Mouse (Mus musculus) lung, postnatal 0 days (tissue): Measurements from ENCODE around the gene Prkcz. TPM values are rescaled to one million over a fixed set of nuclear protein-coding genes. Genes with fewer than 3 reads are reported as not detected.
A peak's percentile ranks its signal among the peaks of the same experiment; 100 is the strongest.

Source experiments
- ATAC-seq: fragments of 200-750 bp; cut with Nextera tagmentation; 2 replicates; pipeline ENCODE4 v1.8.0; 2017; ENCODE audit warnings: moderate library complexity
- DNase-seq: peaks from one replicate; pipeline ENCODE4 v3.0.0-alpha.2; 2016; ENCODE audit warnings: low spot score
- H3K27ac ChIP-seq: fragments of 300-500 bp; sonication (generic); 2 replicates; pipeline ENCODE4 v1.5.1; 2014; ENCODE audit warnings: antibody characterized with exemption, mild to moderate bottlenecking, low read length, mixed read lengths
- H3K27me3 ChIP-seq: fragments of 300-500 bp; sonication (generic); replicated peaks from 2 replicates; pipeline ENCODE4 v1.6.1; 2014; ENCODE audit warnings: low read length, mixed read lengths; ENCODE audit not compliant: insufficient read depth
- H3K36me3 ChIP-seq: fragments of 300-500 bp; sonication (generic); 2 replicates; pipeline ENCODE4 v1.6.1; 2014; ENCODE audit warnings: low read length, mixed read lengths; ENCODE audit not compliant: insufficient read depth
- H3K4me1 ChIP-seq: fragments of 300-500 bp; sonication (generic); 2 replicates; pipeline ENCODE4 v1.6.1; 2014; ENCODE audit warnings: antibody characterized with exemption, low read depth, low read length, mixed read lengths; ENCODE audit not compliant: insufficient read depth
- H3K4me2 ChIP-seq: fragments of 300-500 bp; sonication (generic); replicated peaks from 2 replicates; pipeline ENCODE4 v1.6.1; 2014; ENCODE audit warnings: low read depth, mild to moderate bottlenecking, low read length, moderate library complexity, mixed read lengths
- H3K4me3 ChIP-seq: fragments of 300-500 bp; sonication (generic); 2 replicates; pipeline ENCODE4 v1.5.1; 2014; ENCODE audit warnings: low read depth, low read length
- H3K9ac ChIP-seq: fragments of 300-500 bp; sonication (generic); replicated peaks from 2 replicates; pipeline ENCODE4 v1.6.1; 2014; ENCODE audit warnings: low read depth, mild to moderate bottlenecking
- H3K9me3 ChIP-seq: fragments of 300-500 bp; sonication (generic); 2 replicates; pipeline ENCODE4 v1.6.1; 2016; ENCODE audit warnings: low read length, mixed read lengths
- CTCF ChIP-seq: IDR thresholded peaks from 2 replicates; pipeline ENCODE4 v1.5.1; 2016; ENCODE audit warnings: antibody characterized with exemption, mild to moderate bottlenecking
- EP300 ChIP-seq: IDR thresholded peaks from 2 replicates; pipeline ENCODE4 v1.6.1; 2016; ENCODE audit warnings: antibody characterized with exemption, mild to moderate bottlenecking, control low read depth
- WGBS: fragments of 180-500 bp; shearing (Covaris S2); extraction: QIAGEN DNeasy Blood & Tissue Kit; methylation state at CpG from one replicate; pipeline ENCODE4 v1.1.7; 2014; 5-methylcytosine and 5-hydroxymethylcytosine counted together
- polyA plus RNA-seq: library from polyadenylated mRNA; unstranded; fragments of >200 nt; fragmentation: Nextera tagmentation; extraction: Ambion mirVana; gene quantifications from 2 replicates; pipeline ENCODE4 v1.2.1, GENCODE M21; 2015

Prkcz gene
- polyA plus RNA-seq, 1 experiment from 2014 or later: 23.4 TPM

GRCm38 (mm10) chr4:155300421-155301097 lies 60.6 kb downstream of the Prkcz start:
- Histone ChIP-seq H3K36me3 (no peaks in the 10 kb centered on the region), H3K9ac (no peak overlapping the region), H3K4me3 (no peak overlapping the region), H3K4me2 (no peak overlapping the region), H3K27ac (no peak overlapping the region), H3K4me1 (no peaks in the 10 kb centered on the region), H3K9me3 (no peaks in the 10 kb centered on the region), H3K27me3 (no peaks in the 10 kb centered on the region)
- ATAC-seq (no peak), DNase-seq (no peak)
- 60% methylated on average over 21 of the region's 21 CpGs for WGBS
- TF ChIP-seq CTCF (no peak), EP300 (no peak)

DNA sequence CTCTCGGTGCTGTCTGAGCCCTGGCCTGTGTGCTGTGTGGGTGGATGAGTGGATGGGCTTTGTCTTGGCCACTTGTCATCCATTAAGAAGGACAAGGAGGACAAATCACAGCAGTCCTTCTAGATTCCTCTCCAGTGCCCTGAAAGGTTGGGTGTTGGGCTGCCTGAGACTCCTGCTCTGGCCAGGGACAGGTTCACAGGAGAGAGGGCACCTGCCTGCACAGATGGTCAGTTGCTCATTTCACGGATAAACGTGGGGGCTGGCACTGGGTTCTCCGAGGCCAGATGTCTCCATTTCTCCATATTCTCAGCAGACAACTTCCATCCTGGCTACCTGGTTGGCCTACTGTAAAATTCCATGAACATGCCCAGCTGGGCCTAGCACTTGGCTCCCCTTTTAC lies 62.3 kb downstream of the Prkcz start:
- no peak for DNase-seq
- H3K27ac ChIP-seq: no peak overlapping the region
- H3K4me3 ChIP-seq: no peak overlapping the region
- WGBS: 91% methylated on average over 4 of the region's 4 CpGs
- no peaks in the 10 kb centered on the region for H3K4me1 ChIP-seq
- H3K9me3 ChIP-seq: no peaks in the 10 kb centered on the region
- H3K4me2 ChIP-seq: no peak overlapping the region
- no peak overlapping the region for H3K9ac ChIP-seq
- no peaks in the 10 kb centered on the region for H3K36me3 ChIP-seq
- TF ChIP-seq CTCF (no peak), EP300 (no peak)
- H3K27me3 ChIP-seq: no peaks in the 10 kb centered on the region
- no peak for ATAC-seq

- Histone ChIP-seq H3K9me3 (no peaks in the 10 kb centered on the region), H3K4me3 (no peak overlapping the region), H3K4me2 (no peak overlapping the region), H3K4me1 (no peaks in the 10 kb centered on the region), H3K36me3 (no peaks in the 10 kb centered on the region), H3K9ac (no peak overlapping the region), H3K27me3 (no peaks in the 10 kb centered on the region), H3K27ac (no peak overlapping the region)
- DNase-seq: no peak
- 49% methylated on average over 2 of the region's 2 CpGs for WGBS
- TF ChIP-seq EP300: no peak
- TF ChIP-seq CTCF: peak; percentile 60
- no peak for ATAC-seq
These were observed 64.1 kb downstream of the Prkcz start for GRCm38 (mm10) chr4:155297057-155297456.

DNA sequence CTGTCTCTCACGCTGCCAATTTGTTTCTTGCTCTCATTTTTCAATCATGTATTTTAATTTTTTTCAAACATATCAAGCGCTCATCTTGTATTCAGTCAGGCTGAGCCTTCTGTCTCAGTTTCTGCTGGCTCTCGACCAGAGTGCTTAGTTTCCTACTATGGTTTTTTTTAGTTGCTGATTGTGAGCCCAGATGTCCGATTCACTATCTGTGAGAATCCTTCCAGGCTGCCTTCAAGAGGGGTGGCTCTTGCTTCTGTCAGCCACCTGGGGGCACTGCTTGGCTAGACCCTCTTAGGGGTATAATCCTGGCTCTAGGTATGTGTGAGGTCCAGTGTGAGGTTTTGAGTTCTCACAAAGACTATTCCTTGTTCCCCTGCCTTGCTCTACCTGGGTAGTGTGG lies 65.2 kb downstream of the Prkcz start:
- DNase-seq: no peak
- Histone ChIP-seq H3K27me3 (no peaks in the 10 kb centered on the region), H3K27ac (no peak overlapping the region), H3K9ac (no peak overlapping the region), H3K36me3 (no peaks in the 10 kb centered on the region), H3K4me1 (no peaks in the 10 kb centered on the region), H3K9me3 (no peaks in the 10 kb centered on the region), H3K4me3 (no peak overlapping the region), H3K4me2 (no peak overlapping the region)
- WGBS: 50% methylated on average over 4 of the region's 4 CpGs
- no peak for TF ChIP-seq EP300
- peak; percentile 30 for TF ChIP-seq CTCF
- no peak for ATAC-seq

DNA sequence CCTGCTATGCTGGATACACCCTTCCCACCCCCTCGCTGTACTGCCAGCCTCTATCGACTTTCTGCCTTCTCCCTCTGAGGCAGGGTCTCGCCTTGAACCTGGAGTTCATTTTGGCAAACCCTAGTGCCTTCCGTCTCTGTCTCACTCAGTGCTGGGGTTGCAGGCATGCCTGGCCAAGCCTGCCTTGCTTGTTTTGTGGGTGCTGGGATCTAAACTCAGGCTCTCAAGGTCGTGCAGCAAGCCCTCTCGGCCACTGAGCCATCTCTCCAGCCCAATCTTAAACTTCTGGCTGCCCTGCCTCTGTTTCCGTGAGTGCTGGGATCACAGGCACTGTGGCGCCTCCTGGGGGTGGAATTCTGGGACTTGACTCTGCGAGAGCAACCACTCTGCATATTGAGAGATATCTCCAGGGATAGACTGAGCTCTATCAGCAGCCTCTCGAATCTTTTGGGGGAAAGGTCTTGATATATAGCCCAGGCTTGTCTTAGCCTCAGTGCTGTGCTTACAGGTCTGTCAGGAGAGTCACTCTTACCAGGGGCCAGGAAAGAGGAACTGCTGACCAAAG lies 66.1 kb downstream of the Prkcz start:
- 75% methylated on average over 10 of the region's 10 CpGs for WGBS
- H3K27ac ChIP-seq: no peak overlapping the region
- H3K4me3 ChIP-seq: no peak overlapping the region

GRCm38 (mm10) chr4:155294381-155294780 lies 66.8 kb downstream of the Prkcz start:
- Histone ChIP-seq H3K27ac (no peak overlapping the region), H3K9ac (no peak overlapping the region), H3K4me2 (no peak overlapping the region), H3K27me3 (no peaks in the 10 kb centered on the region), H3K4me1 (no peaks in the 10 kb centered on the region), H3K36me3 (no peaks in the 10 kb centered on the region), H3K9me3 (no peaks in the 10 kb centered on the region), H3K4me3 (no peak overlapping the region)
- TF ChIP-seq CTCF (no peak), EP300 (no peak)
- WGBS: 90% methylated on average over 14 of the region's 14 CpGs
- DNase-seq (no peak), ATAC-seq (no peak)

More for the DNA sequence above, 66.1 kb downstream of the Prkcz start:
- ATAC-seq (no peak), DNase-seq (no peak)
- no peaks in the 10 kb centered on the region for H3K27me3 ChIP-seq
- TF ChIP-seq EP300 (no peak), CTCF (peak; percentile 26; the same call in 1 of the 2 replicates)
- no peaks in the 10 kb centered on the region for H3K4me1 ChIP-seq
- no peak overlapping the region for H3K4me2 ChIP-seq
- no peaks in the 10 kb centered on the region for H3K36me3 ChIP-seq
- no peak overlapping the region for H3K9ac ChIP-seq
- H3K9me3 ChIP-seq: no peaks in the 10 kb centered on the region
